Mouse (Mus musculus): ENCODE measurements around the gene Vmn1r26. TPM values are rescaled to one million over a fixed set of nuclear protein-coding genes. Genes with fewer than 3 reads are reported as not detected.
"Not testable (repeated sequence)": the region's sequence is repeated elsewhere in the genome, so short reads cannot be mapped to it uniquely, and the experiment has no call there.

Gene Vmn1r26
- polyA plus RNA-seq (2014; fragmentation: Nextera tagmentation; extraction: Ambion mirVana), result not detected in 2 replicates

DNA sequence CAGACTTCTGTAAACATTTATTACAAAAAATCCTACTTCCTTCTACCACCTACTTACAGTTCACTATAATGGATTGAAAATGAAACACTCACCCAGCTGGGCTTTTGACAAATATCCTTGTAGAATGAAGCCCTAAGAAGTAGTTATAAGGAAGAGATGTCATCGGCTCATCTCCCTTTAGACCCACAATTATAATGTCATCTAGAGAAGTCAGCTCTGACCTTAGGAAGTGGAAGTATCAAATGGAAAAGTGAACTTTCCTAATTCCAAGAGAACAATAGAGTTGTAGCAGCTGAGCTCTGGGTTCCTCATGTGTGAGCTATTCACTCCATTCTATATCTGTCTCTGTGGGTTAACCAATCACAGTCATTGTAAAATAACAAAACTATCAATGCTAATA lies at the start of gene Vmn1r26:
Gene Vmn1r26 (minus strand): TSS at position 101 of the 400 bp plus-strand sequence.
- no peaks in the 10 kb centered on the region for H3K4me1 ChIP-seq (ENCODE audit: control insufficient read depth, insufficient read depth, low read length)
- no peaks in the 10 kb centered on the region for H3K36me3 ChIP-seq (ENCODE audit: control insufficient read depth, insufficient read depth, low read length)
- no peaks in the 10 kb centered on the region for H3K27me3 ChIP-seq (replicated peaks; ENCODE audit: control insufficient read depth, insufficient read depth, low read length)
- no peak for ATAC-seq
- no peak for DNase-seq (ENCODE audit: low spot score)
- 95% methylated on average over 1 of the region's 1 CpGs for WGBS
- H3K9me3 ChIP-seq (replicated peaks; ENCODE audit: control insufficient read depth, low read length), result no peaks in the 10 kb centered on the region
- no peak within 1 kb of the TSS for H3K27ac ChIP-seq (ENCODE audit: low read depth, low read length)
- H3K4me3 ChIP-seq (ENCODE audit: low read depth, low read length), result no peak within 1 kb of the TSS
- H3K4me2 ChIP-seq (ENCODE audit: low read length), result no peak within 1 kb of the TSS
- H3K9ac ChIP-seq (ENCODE audit: low read length), result no peak within 1 kb of the TSS

DNA sequence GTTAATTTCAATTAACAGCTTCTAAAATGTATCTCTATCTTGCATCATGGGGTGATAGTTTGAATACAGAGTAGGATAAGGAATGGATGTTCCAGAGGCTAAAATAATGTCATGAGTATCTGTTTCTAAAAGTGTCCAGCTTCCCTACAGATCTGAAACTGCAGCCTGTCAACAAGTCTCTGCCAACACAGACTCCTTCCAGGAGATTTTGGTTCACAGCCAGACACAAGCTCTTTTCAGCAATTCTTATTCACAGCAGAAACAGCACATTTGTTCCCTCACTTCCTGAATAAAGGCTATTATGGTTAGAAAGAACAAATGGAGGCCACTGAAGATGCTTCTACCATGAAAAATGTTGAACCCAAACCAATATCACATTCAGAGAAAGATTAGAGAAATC lies 29.1 kb upstream of the Vmn1r26 start:
- Histone ChIP-seq H3K9ac (ENCODE audit: low read length) (no peak overlapping the region), H3K27me3 (replicated peaks; ENCODE audit: control insufficient read depth, insufficient read depth, low read length) (no peaks in the 10 kb centered on the region), H3K4me1 (ENCODE audit: control insufficient read depth, insufficient read depth, low read length) (no peaks in the 10 kb centered on the region), H3K4me3 (ENCODE audit: low read depth, low read length) (no peak overlapping the region), H3K36me3 (ENCODE audit: control insufficient read depth, insufficient read depth, low read length) (no peaks in the 10 kb centered on the region), H3K27ac (ENCODE audit: low read depth, low read length) (no peak overlapping the region), H3K4me2 (ENCODE audit: low read length) (no peak overlapping the region), H3K9me3 (replicated peaks; ENCODE audit: control insufficient read depth, low read length) (no peaks in the 10 kb centered on the region)
- DNase-seq (ENCODE audit: low spot score) (no peak), ATAC-seq (no peak)

DNA sequence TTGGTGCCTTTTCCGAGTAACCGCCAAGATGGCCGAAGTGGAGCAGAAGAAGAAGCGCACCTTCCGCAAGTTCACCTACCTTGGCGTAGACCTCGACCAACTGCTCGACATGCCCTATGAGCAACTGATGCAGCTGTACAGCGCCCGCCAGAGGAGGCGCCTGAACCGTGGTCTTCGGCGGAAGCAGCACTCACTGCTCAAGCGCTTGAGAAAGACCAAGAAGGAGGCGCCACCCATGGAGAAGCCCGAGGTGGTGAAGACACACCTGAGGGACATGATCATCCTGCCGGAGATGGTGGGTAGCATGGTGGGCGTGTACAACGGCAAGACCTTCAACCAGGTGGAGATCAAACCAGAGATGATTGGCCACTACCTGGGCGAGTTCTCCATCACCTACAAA lies 2.5 kb upstream of the Vmn1r26 start:
- H3K4me3 ChIP-seq (ENCODE audit: low read depth, low read length); H3K4me1 ChIP-seq (ENCODE audit: control insufficient read depth, insufficient read depth, low read length); H3K4me2 ChIP-seq (ENCODE audit: low read length); H3K27me3 ChIP-seq (replicated peaks; ENCODE audit: control insufficient read depth, insufficient read depth, low read length); H3K9ac ChIP-seq (ENCODE audit: low read length); ATAC-seq; H3K36me3 ChIP-seq (ENCODE audit: control insufficient read depth, insufficient read depth, low read length); DNase-seq (ENCODE audit: low spot score); H3K9me3 ChIP-seq (replicated peaks; ENCODE audit: control insufficient read depth, low read length); H3K27ac ChIP-seq (ENCODE audit: low read depth, low read length): not testable (repeated sequence)
- 96% methylated on average over 21 of the region's 21 CpGs for WGBS

DNA sequence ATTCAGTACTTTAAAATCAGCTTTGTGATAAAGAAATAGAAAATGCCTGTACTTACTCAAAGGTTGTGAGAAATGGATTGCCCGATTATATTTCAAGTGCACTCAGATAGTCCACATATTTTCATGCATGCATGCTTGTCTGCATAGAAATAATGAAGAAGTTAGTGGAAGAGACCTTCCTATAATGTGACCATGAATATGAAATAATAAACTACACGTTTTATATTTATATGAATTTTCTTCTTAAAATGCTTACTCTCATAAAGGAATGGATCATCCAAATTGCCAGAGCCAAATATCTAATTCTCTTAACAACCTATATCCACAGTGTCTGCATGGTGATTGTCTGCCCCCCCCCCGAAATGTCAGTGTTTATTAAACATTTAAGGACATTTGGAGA lies 34.2 kb downstream of the Vmn1r26 start, which contains the start of gene Vmn1r25:
Gene Vmn1r25 (minus strand): TSS at position 101 of the 400 bp plus-strand sequence.
- H3K4me1 ChIP-seq (ENCODE audit: control insufficient read depth, insufficient read depth, low read length), result no peaks in the 10 kb centered on the region
- no peaks in the 10 kb centered on the region for H3K27me3 ChIP-seq (replicated peaks; ENCODE audit: control insufficient read depth, insufficient read depth, low read length)
- H3K36me3 ChIP-seq (ENCODE audit: control insufficient read depth, insufficient read depth, low read length), result no peaks in the 10 kb centered on the region
- no peaks in the 10 kb centered on the region for H3K9me3 ChIP-seq (replicated peaks; ENCODE audit: control insufficient read depth, low read length)
- DNase-seq (ENCODE audit: low spot score), result no peak
- H3K27ac ChIP-seq (ENCODE audit: low read depth, low read length), result no peak within 1 kb of the TSS
- 62% methylated on average over 3 of the region's 3 CpGs for WGBS
- H3K9ac ChIP-seq (ENCODE audit: low read length), result no peak within 1 kb of the TSS
- no peak for ATAC-seq
- H3K4me2 ChIP-seq (ENCODE audit: low read length), result no peak within 1 kb of the TSS
- no peak within 1 kb of the TSS for H3K4me3 ChIP-seq (ENCODE audit: low read depth, low read length)

DNA sequence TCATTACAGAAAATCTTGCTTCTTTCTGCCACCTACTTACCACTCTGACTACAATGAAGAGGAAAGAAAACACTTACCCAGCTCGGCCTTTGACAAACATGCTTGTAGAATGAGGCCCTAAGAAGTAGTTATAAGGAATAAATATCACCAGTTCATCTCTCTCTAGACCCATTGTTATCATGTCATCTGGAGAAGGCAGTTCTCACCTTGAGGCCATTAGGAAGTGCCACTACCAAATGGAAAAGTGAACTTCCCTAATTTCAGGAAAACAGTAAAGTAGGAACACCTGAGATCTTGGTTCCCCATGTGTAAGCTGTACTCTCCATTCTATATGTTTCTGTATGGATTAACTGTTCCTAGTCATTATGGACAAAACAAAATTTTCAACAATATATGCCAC lies 53.6 kb downstream of the Vmn1r26 start, which contains the start of gene Vmn1r24:
Gene Vmn1r24 (minus strand): TSS at position 101 of the 400 bp plus-strand sequence.
- not testable (repeated sequence) for H3K36me3 ChIP-seq (ENCODE audit: control insufficient read depth, insufficient read depth, low read length); H3K9me3 ChIP-seq (replicated peaks; ENCODE audit: control insufficient read depth, low read length); H3K4me2 ChIP-seq (ENCODE audit: low read length); H3K27ac ChIP-seq (ENCODE audit: low read depth, low read length); H3K4me1 ChIP-seq (ENCODE audit: control insufficient read depth, insufficient read depth, low read length); DNase-seq (ENCODE audit: low spot score); H3K9ac ChIP-seq (ENCODE audit: low read length); H3K4me3 ChIP-seq (ENCODE audit: low read depth, low read length); H3K27me3 ChIP-seq (replicated peaks; ENCODE audit: control insufficient read depth, insufficient read depth, low read length); ATAC-seq
- WGBS, result 80% methylated on average over 1 of the region's 1 CpGs

Other genes with a start within 250 kb of the Vmn1r26 start
- 81.3 and 88.9 TPM in 2 replicates for gene Vopp1, start 190.0 kb downstream of the Vmn1r26 start, polyA plus RNA-seq (2014; fragmentation: Nextera tagmentation; extraction: Ambion mirVana)
- gene Vmn1r21, start 164.8 kb downstream of the Vmn1r26 start, polyA plus RNA-seq (2014; fragmentation: Nextera tagmentation; extraction: Ambion mirVana), result not detected in 2 replicates
- not detected in 2 replicates for gene Vmn1r22, start 107.1 kb downstream of the Vmn1r26 start, polyA plus RNA-seq (2014; fragmentation: Nextera tagmentation; extraction: Ambion mirVana)
- not detected in 2 replicates for gene Vmn1r23, start 88.3 kb downstream of the Vmn1r26 start, polyA plus RNA-seq (2014; fragmentation: Nextera tagmentation; extraction: Ambion mirVana)
- gene Vmn1r24, start 53.7 kb downstream of the Vmn1r26 start, polyA plus RNA-seq (2014; fragmentation: Nextera tagmentation; extraction: Ambion mirVana), result not detected in 2 replicates
- gene Vmn1r25, start 34.3 kb downstream of the Vmn1r26 start, polyA plus RNA-seq (2014; fragmentation: Nextera tagmentation; extraction: Ambion mirVana), result not detected in 2 replicates
- gene Vmn1r27, start 203.7 kb upstream of the Vmn1r26 start, polyA plus RNA-seq (2014; fragmentation: Nextera tagmentation; extraction: Ambion mirVana), result not detected in 2 replicates
- not detected in 2 replicates for gene Vmn1r28, start 246.9 kb upstream of the Vmn1r26 start, polyA plus RNA-seq (2014; fragmentation: Nextera tagmentation; extraction: Ambion mirVana)